Mouse (Mus musculus): Measurements from ENCODE around the gene S100a8. TPM values are rescaled to one million over a fixed set of nuclear protein-coding genes. Genes with fewer than 3 reads are reported as not detected.

S100a8 gene
- polyA plus RNA-seq, 1 experiment from 2014 or later: 3.7 TPM

DNA sequence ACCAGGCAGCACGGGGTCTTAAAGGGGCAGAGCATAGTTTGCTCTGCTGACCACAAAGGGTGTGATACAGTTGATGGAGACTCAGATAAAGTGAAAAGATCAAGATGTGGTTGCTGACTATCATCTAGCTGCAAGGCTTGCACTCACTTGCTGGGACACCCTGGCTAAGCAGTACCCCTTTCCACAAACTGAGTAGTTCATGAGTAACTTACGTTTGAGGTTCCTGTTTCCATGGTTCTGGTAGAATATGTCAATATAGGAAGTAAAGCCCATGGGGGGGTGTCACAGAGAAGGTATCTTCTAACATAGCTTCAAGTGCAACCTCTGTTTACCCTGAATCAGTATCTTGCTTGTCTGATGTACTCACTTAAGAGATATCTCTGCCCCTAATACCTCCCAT lies 24.7 kb downstream of the S100a8 start:
- H3K9me3 ChIP-seq (ENCODE audit: control insufficient read depth, low read length): no peaks in the 10 kb centered on the region
- 84% methylated on average over 2 of the region's 2 CpGs for WGBS
- no peaks in the 10 kb centered on the region for H3K27me3 ChIP-seq (ENCODE audit: control insufficient read depth, insufficient read depth, low read length)
- no peaks in the 10 kb centered on the region for H3K36me3 ChIP-seq (ENCODE audit: control insufficient read depth, insufficient read depth, low read length)
- no peak for DNase-seq (ENCODE audit: low spot score)
- no peak overlapping the region for H3K4me3 ChIP-seq (ENCODE audit: low read depth, low read length)
- no peak overlapping the region for H3K27ac ChIP-seq (replicated peaks; ENCODE audit: low read depth, low read length)
- H3K4me1 ChIP-seq (ENCODE audit: control insufficient read depth, insufficient read depth, low read length): no peaks in the 10 kb centered on the region
- ATAC-seq (ENCODE audit: insufficient number of reproducible peaks, low FRiP score, low TSS enrichment, low read depth): no peak
- no peak overlapping the region for H3K9ac ChIP-seq (ENCODE audit: low read length)
- no peak overlapping the region for H3K4me2 ChIP-seq (ENCODE audit: low read depth, severe bottlenecking)

DNA sequence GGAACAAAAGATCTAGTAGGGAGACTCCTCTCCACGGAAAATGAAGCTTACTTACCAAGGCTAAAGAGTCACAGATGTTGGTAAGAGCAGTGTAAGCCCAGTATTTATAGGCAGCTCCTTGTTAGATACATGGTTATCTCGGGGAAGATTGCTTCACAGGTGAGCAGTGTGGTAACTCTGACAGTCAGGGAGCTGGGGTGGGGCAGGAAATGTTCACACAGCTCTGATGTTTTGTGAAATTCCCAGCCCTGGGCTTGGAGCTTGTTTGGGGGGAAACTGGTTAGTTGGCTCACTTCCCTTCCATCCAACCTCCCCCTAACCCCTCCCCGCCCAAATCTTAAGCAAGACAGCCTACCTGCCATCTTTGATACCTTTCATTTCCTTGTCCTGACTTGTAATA lies 26.8 kb downstream of the S100a8 start, which contains the start of gene S100a9:
Gene S100a9, minus strand, starts transcription at position 109 of the 400 bp plus-strand sequence.
- H3K9me3 ChIP-seq (ENCODE audit: control insufficient read depth, low read length): no peaks in the 10 kb centered on the region
- WGBS: 67% methylated on average over 3 of the region's 3 CpGs
- DNase-seq (ENCODE audit: low spot score) (no peak), ATAC-seq (ENCODE audit: insufficient number of reproducible peaks, low FRiP score, low TSS enrichment, low read depth) (no peak)
- no peaks in the 10 kb centered on the region for H3K27me3 ChIP-seq (ENCODE audit: control insufficient read depth, insufficient read depth, low read length)
- H3K4me1 ChIP-seq (ENCODE audit: control insufficient read depth, insufficient read depth, low read length): no peaks in the 10 kb centered on the region
- H3K36me3 ChIP-seq (ENCODE audit: control insufficient read depth, insufficient read depth, low read length): no peaks in the 10 kb centered on the region
- no peak within 1 kb of the TSS for H3K27ac ChIP-seq (replicated peaks; ENCODE audit: low read depth, low read length)
- no peak within 1 kb of the TSS for H3K4me2 ChIP-seq (ENCODE audit: low read depth, severe bottlenecking)
- H3K4me3 ChIP-seq (ENCODE audit: low read depth, low read length): no peak within 1 kb of the TSS
- no peak within 1 kb of the TSS for H3K9ac ChIP-seq (ENCODE audit: low read length)

DNA sequence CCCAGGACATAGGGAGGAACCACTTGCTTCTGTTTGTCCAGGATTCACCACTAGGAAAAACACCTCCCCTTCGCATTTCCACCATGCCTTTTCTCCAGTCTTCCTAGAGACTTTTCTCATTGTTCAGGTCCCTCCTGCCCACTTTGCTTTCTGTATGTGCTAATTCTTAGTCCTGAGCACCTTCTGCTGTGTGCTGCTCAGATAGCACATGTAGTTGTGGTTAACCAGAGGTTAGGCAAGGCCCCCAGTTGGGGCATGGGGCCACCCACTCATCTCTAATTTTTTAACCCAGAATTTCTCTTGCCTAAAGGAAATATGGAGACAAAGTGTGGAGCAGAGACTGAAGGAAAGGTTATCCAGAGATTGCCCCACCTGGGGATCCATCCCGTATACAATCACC lies 33.5 kb downstream of the S100a8 start:
- H3K9ac ChIP-seq (ENCODE audit: low read length): no peak overlapping the region
- no peaks in the 10 kb centered on the region for H3K4me1 ChIP-seq (ENCODE audit: control insufficient read depth, insufficient read depth, low read length)
- no peaks in the 10 kb centered on the region for H3K27me3 ChIP-seq (ENCODE audit: control insufficient read depth, insufficient read depth, low read length)
- no peaks in the 10 kb centered on the region for H3K36me3 ChIP-seq (ENCODE audit: control insufficient read depth, insufficient read depth, low read length)
- DNase-seq (ENCODE audit: low spot score): no peak
- no peak overlapping the region for H3K4me2 ChIP-seq (ENCODE audit: low read depth, severe bottlenecking)
- no peaks in the 10 kb centered on the region for H3K9me3 ChIP-seq (ENCODE audit: control insufficient read depth, low read length)
- no peak for ATAC-seq (ENCODE audit: insufficient number of reproducible peaks, low FRiP score, low TSS enrichment, low read depth)
- H3K4me3 ChIP-seq (ENCODE audit: low read depth, low read length): no peak overlapping the region
- H3K27ac ChIP-seq (replicated peaks; ENCODE audit: low read depth, low read length): no peak overlapping the region
- WGBS: 86% methylated on average over 2 of the region's 2 CpGs

DNA sequence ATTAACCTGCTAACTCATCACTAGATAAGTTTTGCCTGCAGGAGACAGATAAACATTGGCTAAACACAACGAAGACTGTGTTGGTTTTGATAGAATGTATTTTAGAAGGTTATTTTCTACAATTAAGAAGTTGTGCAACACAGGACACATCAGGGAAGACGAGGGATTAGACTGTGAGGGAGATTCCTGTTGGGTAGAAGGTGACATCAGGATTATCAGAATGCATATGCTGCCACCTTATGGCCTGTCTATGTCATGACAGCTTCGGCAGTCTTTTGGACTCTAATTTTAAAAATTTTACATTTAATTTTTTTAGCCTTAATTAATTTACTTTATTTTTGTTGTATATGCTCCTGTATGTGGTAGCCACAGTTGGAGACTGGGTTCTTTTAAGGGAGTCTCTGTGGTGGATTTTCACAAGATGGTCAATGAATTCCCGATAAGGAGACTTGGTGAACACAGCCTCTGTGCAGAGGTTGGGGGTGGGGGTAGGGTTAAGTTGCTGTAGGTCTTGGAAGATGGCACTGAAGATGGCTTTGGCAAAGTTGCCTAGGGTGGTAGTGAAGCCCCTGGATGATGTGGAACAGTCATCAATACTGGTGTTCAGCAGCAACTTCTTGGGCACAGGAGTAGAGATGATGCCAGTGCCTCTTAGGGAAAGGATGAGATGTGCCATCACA lies 39.9 kb downstream of the S100a8 start:
- ATAC-seq (ENCODE audit: insufficient number of reproducible peaks, low FRiP score, low TSS enrichment, low read depth): peak; percentile 35; the same call in 1 of the 2 replicates
- peak; percentile 32 for DNase-seq (ENCODE audit: low spot score)

DNA sequence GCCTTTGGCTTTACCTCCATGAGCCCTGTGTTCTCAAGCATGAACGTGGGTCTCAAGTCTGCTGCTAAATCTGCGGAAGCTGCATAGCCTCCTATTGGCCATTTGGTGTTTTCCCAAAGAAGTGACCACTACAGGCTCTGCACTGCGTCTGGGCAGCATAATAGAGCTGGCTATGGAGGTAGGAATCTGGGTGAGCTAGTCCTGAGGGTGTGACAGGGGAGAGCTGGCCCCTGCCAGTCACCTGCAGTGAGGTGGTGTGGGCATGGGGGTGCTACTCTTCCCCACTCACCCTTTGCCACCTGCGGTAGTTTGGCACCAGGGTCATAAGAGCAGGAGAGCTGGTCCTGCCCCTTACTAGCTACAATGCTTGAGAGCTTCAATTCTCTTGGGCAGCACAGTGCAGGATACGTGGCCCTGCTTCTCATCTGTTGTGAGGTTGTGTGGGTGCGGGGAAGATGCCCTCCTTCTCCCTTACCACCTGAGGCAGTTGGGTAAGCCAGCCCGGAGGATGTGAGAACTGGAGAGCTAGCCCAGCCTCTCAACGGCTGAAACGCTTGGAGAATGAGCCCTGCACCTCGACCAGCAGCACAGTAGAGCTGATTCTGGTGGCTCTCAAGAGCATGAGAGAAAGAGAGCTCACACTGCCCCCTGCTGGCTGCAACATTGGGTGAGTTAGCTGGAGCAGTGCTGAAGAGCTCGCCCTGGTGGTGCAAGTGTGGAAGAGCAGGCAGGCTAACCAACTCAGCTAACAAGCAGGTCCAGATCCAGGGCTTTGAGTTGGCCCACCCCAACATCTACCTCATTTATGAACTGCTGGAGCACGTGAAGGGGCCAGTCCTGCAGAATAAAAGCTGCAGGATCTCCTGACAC lies 41.0 kb downstream of the S100a8 start:
- H3K27me3 ChIP-seq (ENCODE audit: control insufficient read depth, insufficient read depth, low read length): no peaks in the 10 kb centered on the region
- peak; percentile 91 for DNase-seq (ENCODE audit: low spot score)
- no peaks in the 10 kb centered on the region for H3K9me3 ChIP-seq (ENCODE audit: control insufficient read depth, low read length)
- H3K36me3 ChIP-seq (ENCODE audit: control insufficient read depth, insufficient read depth, low read length): no peaks in the 10 kb centered on the region
- H3K4me3 ChIP-seq (ENCODE audit: low read depth, low read length): no peak overlapping the region
- ATAC-seq (ENCODE audit: insufficient number of reproducible peaks, low FRiP score, low TSS enrichment, low read depth): no peak; the same call in 1 of the 2 replicates
- H3K27ac ChIP-seq (replicated peaks; ENCODE audit: low read depth, low read length): no peak overlapping the region
- H3K4me2 ChIP-seq (ENCODE audit: low read depth, severe bottlenecking): no peak overlapping the region
- 48% methylated on average over 12 of the region's 12 CpGs for WGBS
- H3K4me1 ChIP-seq (ENCODE audit: control insufficient read depth, insufficient read depth, low read length): no peaks in the 10 kb centered on the region
- H3K9ac ChIP-seq (ENCODE audit: low read length): no peak overlapping the region

More for the DNA sequence above, 39.9 kb downstream of the S100a8 start:
- no peak overlapping the region for H3K9ac ChIP-seq (ENCODE audit: low read length)
- no peaks in the 10 kb centered on the region for H3K4me1 ChIP-seq (ENCODE audit: control insufficient read depth, insufficient read depth, low read length)
- WGBS: 26% methylated on average over 4 of the region's 4 CpGs
- no peak overlapping the region for H3K4me3 ChIP-seq (ENCODE audit: low read depth, low read length)
- H3K27me3 ChIP-seq (ENCODE audit: control insufficient read depth, insufficient read depth, low read length): no peaks in the 10 kb centered on the region
- H3K27ac ChIP-seq (replicated peaks; ENCODE audit: low read depth, low read length): no peak overlapping the region
- no peak overlapping the region for H3K4me2 ChIP-seq (ENCODE audit: low read depth, severe bottlenecking)
- H3K9me3 ChIP-seq (ENCODE audit: control insufficient read depth, low read length): no peaks in the 10 kb centered on the region
- H3K36me3 ChIP-seq (ENCODE audit: control insufficient read depth, insufficient read depth, low read length): no peaks in the 10 kb centered on the region

Other genes starting within 250 kb of the S100a8 start
- 47.2 and 56.7 TPM in 2 replicates for gene Ints3, start 235.4 kb upstream of the S100a8 start, polyA plus RNA-seq (2014; fragmentation: Nextera tagmentation; extraction: Ambion mirVana)
- 2.0 and 2.3 TPM in 2 replicates for gene Npr1, start 203.1 kb upstream of the S100a8 start, polyA plus RNA-seq (2014; fragmentation: Nextera tagmentation; extraction: Ambion mirVana)
- gene Ilf2, start 192.9 kb upstream of the S100a8 start, polyA plus RNA-seq (2014; fragmentation: Nextera tagmentation; extraction: Ambion mirVana): 377 and 385 TPM in 2 replicates
- 60.5 and 63.6 TPM in 2 replicates for gene Snapin, start 177.9 kb upstream of the S100a8 start, polyA plus RNA-seq (2014; fragmentation: Nextera tagmentation; extraction: Ambion mirVana)
- gene Chtop, start 159.5 kb upstream of the S100a8 start, polyA plus RNA-seq (2014; fragmentation: Nextera tagmentation; extraction: Ambion mirVana): 125 and 129 TPM in 2 replicates
- 4.6 and 7.3 TPM in 2 replicates for gene S100a1, start 154.6 kb upstream of the S100a8 start, polyA plus RNA-seq (2014; fragmentation: Nextera tagmentation; extraction: Ambion mirVana)
- 11.8 and 12.6 TPM in 2 replicates for gene S100a13, start 154.5 kb upstream of the S100a8 start, polyA plus RNA-seq (2014; fragmentation: Nextera tagmentation; extraction: Ambion mirVana)
- not detected in 2 replicates for gene S100a14, start 142.1 kb upstream of the S100a8 start, polyA plus RNA-seq (2014; fragmentation: Nextera tagmentation; extraction: Ambion mirVana)
- 36.6 and 42.1 TPM in 2 replicates for gene S100a16, start 131.7 kb upstream of the S100a8 start, polyA plus RNA-seq (2014; fragmentation: Nextera tagmentation; extraction: Ambion mirVana)
- gene S100a3, start 108.4 kb upstream of the S100a8 start, polyA plus RNA-seq (2014; fragmentation: Nextera tagmentation; extraction: Ambion mirVana): 0.43 TPM in 1 of 2 replicates, not detected in the other
- gene S100a2, start 78.7 kb upstream of the S100a8 start, polyA plus RNA-seq (2014; fragmentation: Nextera tagmentation; extraction: Ambion mirVana): not detected in 2 replicates
- gene Gm42674, start 67.1 kb upstream of the S100a8 start, polyA plus RNA-seq (2014; fragmentation: Nextera tagmentation; extraction: Ambion mirVana): not detected in 2 replicates
- gene S100a4, start 65.2 kb upstream of the S100a8 start, polyA plus RNA-seq (2014; fragmentation: Nextera tagmentation; extraction: Ambion mirVana): 0.72 and 1.0 TPM in 2 replicates
- not detected in 2 replicates for gene S100a5, start 60.5 kb upstream of the S100a8 start, polyA plus RNA-seq (2014; fragmentation: Nextera tagmentation; extraction: Ambion mirVana)
- 14.5 and 17.5 TPM in 2 replicates for gene S100a6, start 56.1 kb upstream of the S100a8 start, polyA plus RNA-seq (2014; fragmentation: Nextera tagmentation; extraction: Ambion mirVana)
- gene S100a7a, start 15.0 kb upstream of the S100a8 start, polyA plus RNA-seq (2014; fragmentation: Nextera tagmentation; extraction: Ambion mirVana): not detected in 2 replicates
- 1.5 and 2.3 TPM in 2 replicates for gene S100a9, start 26.7 kb downstream of the S100a8 start, polyA plus RNA-seq (2014; fragmentation: Nextera tagmentation; extraction: Ambion mirVana)
- gene Pglyrp4, start 57.9 kb downstream of the S100a8 start, polyA plus RNA-seq (2014; fragmentation: Nextera tagmentation; extraction: Ambion mirVana): not detected in 2 replicates
- gene Gm5849, start 108.9 kb downstream of the S100a8 start, polyA plus RNA-seq (2014; fragmentation: Nextera tagmentation; extraction: Ambion mirVana): not detected in 2 replicates